Mouse (Mus musculus) embryonic facial prominence, embryonic 10.5 days (tissue): Measurements from ENCODE around the gene Ppp1r12a. TPM values are rescaled to one million over a fixed set of nuclear protein-coding genes. Genes with fewer than 3 reads are reported as not detected.

ENCODE experiments used
- DNase-seq: peaks from one replicate; pipeline ENCODE4 v3.0.0-alpha.2; 2017; ENCODE audit warnings: low spot score
- H3K27ac ChIP-seq: fragments of 300-500 bp; sonication (generic); replicated peaks from 2 replicates; pipeline ENCODE4 v1.5.1; 2016; ENCODE audit warnings: mild to moderate bottlenecking
- H3K27me3 ChIP-seq: fragments of 300-500 bp; sonication (generic); replicated peaks from 2 replicates; pipeline ENCODE4 v1.6.1; 2016; ENCODE audit warnings: low read depth, mild to moderate bottlenecking; ENCODE audit not compliant: poor library complexity, severe bottlenecking
- H3K36me3 ChIP-seq: fragments of 300-500 bp; sonication (generic); replicated peaks from 2 replicates; pipeline ENCODE4 v1.6.1; 2016; ENCODE audit warnings: mild to moderate bottlenecking, moderate library complexity
- H3K4me1 ChIP-seq: fragments of 300-500 bp; sonication (generic); 2 replicates; pipeline ENCODE4 v1.6.1; 2016
- H3K4me3 ChIP-seq: fragments of 300-500 bp; sonication (generic); 2 replicates; pipeline ENCODE4 v1.5.1; 2016; ENCODE audit warnings: mild to moderate bottlenecking, moderate library complexity
- H3K9me3 ChIP-seq: fragments of 300-500 bp; sonication (generic); 2 replicates; pipeline ENCODE4 v1.6.1; 2016; ENCODE audit warnings: mild to moderate bottlenecking
- WGBS: fragments of 180-500 bp; shearing (Covaris S2); methylation state at CpG from one replicate; pipeline ENCODE4 v1.1.7; 2016; 5-methylcytosine and 5-hydroxymethylcytosine counted together
- polyA plus RNA-seq: library from polyadenylated mRNA; unstranded; fragments of >200 nt; fragmentation: Nextera tagmentation; extraction: Ambion mirVana; gene quantifications from 2 replicates; pipeline ENCODE4 v1.2.1, GENCODE M21; 2016

Gene Ppp1r12a
- polyA plus RNA-seq, 1 experiment from 2014 or later = 84.3 TPM

GRCm38 (mm10) chr10:108333642-108334041 lies 171.6 kb downstream of the Ppp1r12a start:
- H3K27ac ChIP-seq = peak overlapping the region; percentile 88
- peaks cover 20% of the 10 kb centered on the region for H3K27me3 ChIP-seq
- H3K4me3 ChIP-seq = peak overlapping the region; percentile 87
- DNase-seq = peak; percentile 18
- no peaks in the 10 kb centered on the region for H3K9me3 ChIP-seq
- 0 out of 2 replicates have a peak, but pooled peaks cover 8% of the 10 kb centered on the region for H3K36me3 ChIP-seq
- peaks cover 18% of the 10 kb centered on the region for H3K4me1 ChIP-seq
- WGBS = 4% methylated on average over 12 of the region's 12 CpGs

Other genes with a start within 250 kb of the Ppp1r12a start
- gene Pawr, start 169.9 kb downstream of the Ppp1r12a start, polyA plus RNA-seq = 7.6 and 9.1 TPM in 2 replicates